Mouse (Mus musculus): ENCODE data around the gene Tbc1d12.

- TF ChIP-seq CTCF (IDR thresholded peaks at IDR 0.05; ENCODE audit: control insufficient read depth, insufficient read depth, insufficient read length) (no peak), USF1 (IDR thresholded peaks at IDR 0.05; ENCODE audit: low read depth) (no peak), MYOD1 (IDR thresholded peaks at IDR 0.05; ENCODE audit: control insufficient read depth, insufficient read length, low read depth) (no peak), CEBPB (IDR thresholded peaks at IDR 0.05; ENCODE audit: low read depth) (no peak)
Observed at GRCm38 (mm10) chr19:38928481-38929158, 92.2 kb downstream of the Tbc1d12 start.

All from C2C12 (cell line).